Mouse (Mus musculus): ENCODE data around the gene Gm45713.
A peak's percentile ranks its signal among the peaks of the same experiment; 100 is the strongest.
"Not testable (repeated sequence)": the region's sequence is repeated elsewhere in the genome, so short reads cannot be mapped to it uniquely, and the experiment has no call there.

Gene Gm45713

DNA sequence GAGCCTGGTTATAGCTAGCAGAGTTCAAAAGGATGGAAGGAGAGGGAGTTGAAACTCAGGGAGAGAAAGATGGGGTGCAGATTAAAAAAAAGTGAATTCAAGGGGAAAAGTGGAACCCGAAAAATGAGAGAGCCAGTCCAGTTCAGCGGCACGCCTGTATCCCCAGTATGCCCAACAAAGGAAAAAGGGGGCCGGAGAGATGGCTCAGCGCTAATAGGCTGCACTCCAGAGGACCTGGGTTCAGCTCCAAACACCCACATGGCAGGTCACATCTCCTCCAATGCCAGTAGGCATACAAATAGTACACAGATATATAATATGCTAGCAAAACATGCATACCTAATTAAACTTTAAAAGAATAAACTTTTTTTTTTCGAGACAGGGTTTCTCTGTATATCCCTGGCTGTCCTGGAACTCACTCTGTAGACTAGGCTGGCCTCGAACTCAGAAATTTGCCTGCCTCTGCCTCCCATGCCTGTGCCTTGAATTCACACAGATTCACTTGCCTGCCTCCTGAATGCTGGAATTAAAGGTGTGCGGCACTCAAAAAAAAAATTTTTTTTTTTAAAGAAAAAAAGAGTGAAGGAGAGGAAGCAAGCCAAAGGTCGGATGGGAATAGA, 27.1 kb upstream of the Gm45713 start:
- no peak for DNase-seq (ENCODE audit: low read depth)

GRCm38 (mm10) chr7:45162551-45162950, 26.5 kb upstream of the Gm45713 start:
- no peak for DNase-seq (ENCODE audit: low read depth)

DNA sequence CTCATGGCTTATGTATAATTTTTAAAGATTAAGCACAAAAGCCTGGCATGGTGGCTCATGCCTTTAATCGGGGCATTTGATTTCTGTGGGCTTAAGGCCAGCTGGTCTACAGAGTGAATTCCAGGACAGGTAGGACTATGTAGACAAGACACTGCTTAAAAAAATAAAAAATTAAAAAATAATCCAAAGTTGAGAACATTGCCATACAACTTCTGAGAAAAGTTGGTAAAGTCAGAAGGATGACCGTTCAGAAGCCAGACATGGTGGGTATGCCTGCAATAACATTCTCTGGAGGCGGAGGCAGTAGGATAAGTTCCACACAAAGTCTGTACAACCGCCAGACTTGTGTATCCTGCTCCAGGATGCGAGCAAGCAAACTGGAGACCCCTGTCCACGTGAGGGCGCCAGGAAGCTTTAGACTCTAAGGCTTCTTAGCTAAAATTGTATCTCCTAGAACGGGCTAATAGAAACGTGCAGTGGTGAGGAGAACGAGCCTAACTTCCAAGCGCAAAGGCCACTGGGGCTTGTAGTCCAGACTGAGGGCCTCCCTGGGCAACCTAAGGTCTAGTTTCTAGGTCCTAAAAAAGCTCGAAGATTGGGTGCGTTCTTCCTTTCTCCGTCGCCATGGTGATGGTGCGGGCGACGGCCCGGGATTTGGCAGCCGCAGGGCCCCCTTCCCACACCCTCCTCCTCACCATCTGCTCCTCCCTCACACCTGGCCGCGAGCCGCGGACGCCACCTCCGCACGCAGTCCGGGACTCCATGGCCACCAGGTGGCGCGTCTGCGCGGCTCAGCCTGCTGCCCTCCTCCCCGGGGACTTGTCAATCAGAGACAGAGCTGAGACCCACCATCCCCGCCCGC, 25.8 kb upstream of the Gm45713 start:
- DNase-seq (ENCODE audit: low read depth), result peak; percentile 70

- no peak for DNase-seq (ENCODE audit: low read depth)
These were observed 24.8 kb upstream of the Gm45713 start for GRCm38 (mm10) chr7:45160866-45161265.

- no peak for DNase-seq (ENCODE audit: low read depth)
These were observed 24.3 kb upstream of the Gm45713 start for GRCm38 (mm10) chr7:45160316-45160800.

GRCm38 (mm10) chr7:45158991-45159390, 23.0 kb upstream of the Gm45713 start:
- no peak for DNase-seq (ENCODE audit: low read depth)

- DNase-seq (ENCODE audit: low read depth), result no peak
These were observed 21.4 kb upstream of the Gm45713 start for GRCm38 (mm10) chr7:45157459-45157858.

DNA sequence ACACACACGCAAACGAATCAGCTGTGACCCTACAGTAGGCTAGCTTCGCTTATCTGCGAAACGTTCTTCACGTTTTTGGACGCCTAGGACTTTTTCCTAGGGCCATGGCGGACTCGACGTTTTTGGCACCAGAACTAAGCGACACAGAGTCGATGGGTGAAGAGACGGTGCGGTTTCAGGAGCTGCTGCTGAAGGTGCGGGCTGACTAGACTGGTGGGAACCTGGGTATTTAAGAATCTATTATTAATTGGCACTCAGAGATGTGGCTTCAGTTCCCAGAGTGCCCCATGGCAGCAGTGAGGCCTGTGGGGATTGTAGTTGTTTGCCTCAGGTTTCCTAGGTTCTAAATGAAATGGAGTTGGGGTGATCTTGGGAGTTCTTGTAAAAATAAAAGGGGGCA, 20.2 kb upstream of the Gm45713 start:
- DNase-seq (ENCODE audit: low read depth), result no peak

DNA sequence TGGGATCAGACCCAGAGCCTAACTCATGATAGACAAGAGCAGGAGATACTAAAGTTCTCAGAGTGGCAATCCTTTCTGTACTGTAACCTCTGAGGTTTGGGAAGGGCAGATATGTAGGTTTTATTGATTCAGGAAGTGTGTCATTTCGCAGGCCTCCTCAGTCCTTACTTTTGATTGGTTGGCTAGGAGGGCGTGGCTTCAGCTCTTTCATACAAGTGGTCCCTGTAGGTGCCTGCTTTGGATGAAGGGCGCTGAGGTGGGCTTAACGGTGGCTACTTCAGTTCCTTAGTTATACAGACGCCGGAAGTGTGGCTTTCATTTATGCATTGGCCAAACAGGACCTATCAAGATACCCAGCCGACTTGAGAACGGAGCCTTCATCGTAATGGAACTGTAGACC, 19.6 kb upstream of the Gm45713 start:
- DNase-seq (ENCODE audit: low read depth), result no peak

- DNase-seq (ENCODE audit: low read depth), result peak; percentile 58
These were observed 19.0 kb upstream of the Gm45713 start for GRCm38 (mm10) chr7:45154993-45155514.

GRCm38 (mm10) chr7:45154096-45154992, 18.3 kb upstream of the Gm45713 start, which contains the start of the genes Pih1d1 and Aldh16a1:
Gene Pih1d1 (plus strand): TSS chr7:45154303.
Gene Aldh16a1 (minus strand): TSS chr7:45154584.
- DNase-seq (ENCODE audit: low read depth), result peak; percentile 89

- DNase-seq (ENCODE audit: low read depth), result no peak
These were observed 17.6 kb upstream of the Gm45713 start for GRCm38 (mm10) chr7:45153586-45153985.

DNA sequence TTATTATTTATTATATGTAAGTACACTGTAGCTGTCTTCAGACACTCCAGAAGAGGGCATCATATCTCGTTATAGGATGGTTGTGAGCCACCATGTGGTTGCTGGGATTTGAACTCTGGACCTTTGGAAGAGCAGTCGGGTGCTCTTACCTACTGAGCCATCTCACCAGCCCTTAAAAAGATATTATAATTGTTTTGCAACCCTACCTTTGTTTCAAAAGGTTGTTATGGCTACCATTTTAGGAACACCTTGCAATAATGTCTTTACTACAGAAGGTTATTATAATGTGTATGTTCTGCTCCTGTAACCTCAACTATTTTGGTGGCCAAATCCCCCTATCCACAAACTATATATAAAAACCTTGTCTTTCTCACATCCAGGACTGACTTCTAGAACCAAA, 17.0 kb upstream of the Gm45713 start:
- DNase-seq (ENCODE audit: low read depth), result not testable (repeated sequence)

DNA sequence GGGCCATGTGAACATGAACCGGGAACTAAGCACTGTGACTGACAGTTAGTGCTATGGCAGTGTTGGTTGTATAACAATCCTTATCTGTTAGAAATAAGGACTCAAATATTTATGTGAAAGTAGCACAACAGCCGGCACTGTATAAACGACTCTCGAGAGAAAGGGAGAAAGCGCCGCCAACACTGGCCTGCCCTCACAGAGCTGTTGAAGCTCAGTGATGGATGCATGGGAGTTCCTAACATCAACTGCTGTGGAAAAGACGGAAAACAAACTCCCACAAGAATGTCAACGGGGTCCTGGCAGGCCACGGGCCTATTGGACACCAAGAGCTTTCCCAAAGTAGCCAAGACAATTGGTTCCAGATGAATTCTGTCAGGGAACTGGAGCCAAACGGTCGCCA, 15.3 kb upstream of the Gm45713 start:
- no peak for DNase-seq (ENCODE audit: low read depth)

DNA sequence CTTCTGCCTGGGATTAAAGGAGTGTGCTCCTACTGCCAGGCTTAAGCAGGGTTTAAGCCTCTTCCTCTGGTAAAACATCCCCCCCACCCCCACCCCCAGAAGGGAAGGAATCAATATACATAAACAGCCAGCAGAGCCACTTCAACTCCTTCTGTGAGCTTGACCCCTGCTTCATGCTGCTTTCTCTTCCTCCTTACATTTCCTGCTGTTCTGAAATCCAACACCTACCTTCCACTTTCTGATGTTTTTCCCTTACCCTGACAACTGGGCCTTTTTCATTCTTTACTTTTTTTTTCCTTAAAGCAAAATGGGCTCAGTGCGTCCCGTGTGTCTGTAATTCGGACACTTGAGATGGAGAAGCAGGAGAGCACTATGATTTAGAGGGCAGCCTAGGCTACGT, 14.3 kb upstream of the Gm45713 start:
- no peak for DNase-seq (ENCODE audit: low read depth)

DNA sequence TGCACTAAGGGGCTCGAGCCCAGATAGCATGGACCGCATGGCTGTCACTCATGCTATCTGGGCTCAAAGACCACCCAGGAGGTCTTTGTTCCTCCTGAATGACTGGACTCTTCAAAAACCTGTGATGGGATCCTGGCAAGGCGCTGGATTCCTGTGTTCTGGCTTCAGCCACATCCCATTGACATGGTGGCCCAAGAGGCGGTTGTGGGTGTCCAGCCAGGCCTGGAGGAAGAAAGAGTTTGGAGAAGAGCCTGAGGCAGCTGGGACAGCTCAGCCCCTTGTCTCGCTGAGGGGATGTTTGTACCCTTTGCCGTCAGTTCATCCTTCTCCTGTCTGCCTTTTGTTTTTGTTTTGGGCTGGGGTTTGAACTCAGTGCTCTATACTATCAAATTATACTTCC, 13.5 kb upstream of the Gm45713 start:
- no peak for DNase-seq (ENCODE audit: low read depth)

GRCm38 (mm10) chr7:45148534-45149098, 12.6 kb upstream of the Gm45713 start:
- no peak for DNase-seq (ENCODE audit: low read depth)

DNA sequence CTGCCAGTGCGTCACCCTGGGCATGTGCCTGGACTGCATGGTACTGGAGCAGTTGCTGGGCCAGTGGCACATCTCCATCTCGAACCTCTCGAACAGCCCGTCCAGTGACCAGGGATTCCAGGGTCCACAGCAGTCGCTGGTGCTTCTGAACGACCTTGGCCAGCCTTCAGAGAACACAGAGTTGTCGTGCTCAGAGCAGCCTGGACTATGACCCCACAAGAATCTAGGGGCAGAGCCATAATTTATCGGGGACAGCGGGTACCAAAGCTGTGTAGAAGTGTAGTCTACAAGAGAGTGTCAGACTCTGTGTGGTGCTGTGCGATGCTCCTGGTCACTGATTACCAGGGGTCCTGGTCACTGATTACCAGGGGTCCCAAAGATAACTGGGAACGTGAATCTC, 11.9 kb upstream of the Gm45713 start:
- no peak for DNase-seq (ENCODE audit: low read depth)

- no peak for DNase-seq (ENCODE audit: low read depth)
These were observed 11.2 kb upstream of the Gm45713 start for GRCm38 (mm10) chr7:45147267-45147666.

DNA sequence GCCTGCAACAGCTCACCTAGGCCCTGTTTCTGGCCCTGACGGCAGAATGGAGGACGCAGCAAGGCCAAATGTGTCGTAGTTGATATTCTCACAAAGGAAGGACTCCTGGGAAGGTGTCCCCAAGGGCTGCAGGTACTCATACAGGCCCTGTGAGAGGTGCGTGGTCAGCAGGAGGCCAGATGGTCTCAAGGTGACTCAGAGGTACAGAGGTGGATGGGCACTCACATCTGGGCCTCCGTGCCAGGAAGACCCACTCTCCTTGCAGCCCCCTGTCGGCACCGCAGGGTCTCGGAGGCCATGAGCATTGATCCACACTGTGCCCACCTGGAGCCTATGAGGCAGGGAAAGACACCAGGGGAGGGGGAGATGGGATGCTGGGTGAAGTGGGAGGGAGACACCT, 9.4 kb upstream of the Gm45713 start:
- DNase-seq (ENCODE audit: low read depth), result no peak

- DNase-seq (ENCODE audit: low read depth), result no peak
These were observed 8.5 kb upstream of the Gm45713 start for GRCm38 (mm10) chr7:45144368-45145174.
